Mouse (Mus musculus) MEL (cell line): Measurements from ENCODE around the gene Dync1h1. TPM values are rescaled to one million over a fixed set of nuclear protein-coding genes. Genes with fewer than 3 reads are reported as not detected.
A peak's percentile ranks its signal among the peaks of the same experiment; 100 is the strongest.

Source experiments
- DNase-seq: peaks from one replicate; pipeline ENCODE4 v3.0.0; 2011; ENCODE audit warnings: low read depth, low spot score
- H3K27ac ChIP-seq: 2 replicates; pipeline ENCODE4 v1.5.1; 2012; ENCODE audit warnings: low read depth, mild to moderate bottlenecking, control low read depth, low read length, moderate library complexity; ENCODE audit not compliant: control insufficient read depth
- H3K27me3 ChIP-seq, 2 experiments: fragments of 150-350 bp in 1 of 2; sonication (generic) in 1 of 2; 2 replicates each; pipeline ENCODE4 v1.6.1; 2012; ENCODE audit warnings: low read length in 2 of 2, mild to moderate bottlenecking in 2 of 2, improper control_type of control experiment in 1 of 2, moderate library complexity in 1 of 2; ENCODE audit not compliant: insufficient read depth in 2 of 2, control insufficient read depth in 1 of 2
- H3K36me3 ChIP-seq, 2 experiments: 2 replicates each; pipeline ENCODE4 v1.6.1; 2012 to 2014; ENCODE audit warnings: low read length in 2 of 2, improper control_type of control experiment in 1 of 2, inconsistent platforms in 1 of 2, mild to moderate bottlenecking in 1 of 2; ENCODE audit not compliant: insufficient read depth in 2 of 2, control insufficient read depth in 1 of 2
- H3K4me1 ChIP-seq, 2 experiments: fragments of 150-350 bp in 1 of 2; sonication (generic) in 1 of 2; 2 replicates each; pipeline ENCODE4 v1.6.1; 2012; ENCODE audit warnings: low read length in 2 of 2, improper control_type of control experiment in 1 of 2, mild to moderate bottlenecking in 1 of 2; ENCODE audit not compliant: insufficient read depth in 2 of 2, control insufficient read depth in 1 of 2
- H3K4me3 ChIP-seq, 2 experiments: fragments of 150-350 bp in 1 of 2; sonication (generic) in 1 of 2; 2 replicates each; pipeline ENCODE4 v1.5.1; 2012; ENCODE audit warnings: low read depth in 2 of 2, low read length in 2 of 2, mild to moderate bottlenecking in 2 of 2, moderate library complexity in 2 of 2, control low read depth in 1 of 2, improper control_type of control experiment in 1 of 2; ENCODE audit not compliant: control insufficient read depth in 1 of 2, insufficient read depth in 1 of 2
- H3K79me2 ChIP-seq: 2 replicates; pipeline ENCODE4 v1.6.1; 2012; ENCODE audit warnings: mild to moderate bottlenecking, low read length, moderate library complexity; ENCODE audit not compliant: control insufficient read depth, poor library complexity, insufficient read depth
- H3K9ac ChIP-seq: 2 replicates; pipeline ENCODE4 v1.6.1; 2012; ENCODE audit warnings: low read depth, mild to moderate bottlenecking, control low read depth, low read length, moderate library complexity; ENCODE audit not compliant: control insufficient read depth, poor library complexity, severe bottlenecking
- H3K9me3 ChIP-seq: fragments of 150-350 bp; sonication (generic); replicated peaks from 2 replicates; pipeline ENCODE4 v1.6.1; 2012; ENCODE audit warnings: mild to moderate bottlenecking, low read length, improper control_type of control experiment, moderate library complexity; ENCODE audit not compliant: insufficient read depth
- BHLHE40 ChIP-seq: IDR thresholded peaks from 2 replicates; pipeline ENCODE4 v1.6.1; 2012; ENCODE audit warnings: low read depth, mild to moderate bottlenecking, inconsistent platforms, low read length, improper control_type of control experiment, borderline replicate concordance
- CHD1 ChIP-seq: IDR thresholded peaks from 2 replicates; pipeline ENCODE4 v1.6.1; 2012; ENCODE audit warnings: low read depth, mild to moderate bottlenecking, inconsistent platforms, low read length, improper control_type of control experiment
- CHD2 ChIP-seq: IDR thresholded peaks from 2 replicates; pipeline ENCODE4 v1.6.1; 2011; ENCODE audit warnings: low read length, improper control_type of control experiment
- CTCF ChIP-seq, 3 experiments: IDR thresholded peaks in 2 of 3; conservative IDR thresholded peaks in 1 of 3; 2 replicates each; pipeline ENCODE4 v1.5.1; 2011 to 2012; ENCODE audit warnings: low read length in 3 of 3, low read depth in 2 of 3, mild to moderate bottlenecking in 2 of 3, improper control_type of control experiment in 1 of 3, inconsistent platforms in 1 of 3, mixed read lengths in 1 of 3, moderate library complexity in 1 of 3; ENCODE audit not compliant: control insufficient read depth in 1 of 3, insufficient read depth in 1 of 3, poor library complexity in 1 of 3, severe bottlenecking in 1 of 3
- E2F4 ChIP-seq: IDR thresholded peaks from 2 replicates; pipeline ENCODE4 v1.6.1; 2011; ENCODE audit warnings: low read depth, low read length, improper control_type of control experiment, borderline replicate concordance
- ELF1 ChIP-seq: IDR thresholded peaks from 2 replicates; pipeline ENCODE4 v1.6.1; 2014; ENCODE audit warnings: low read depth, mild to moderate bottlenecking, inconsistent platforms, low read length, improper control_type of control experiment, moderate library complexity
- EP300 ChIP-seq, 2 experiments: IDR thresholded peaks; 2 replicates each; pipeline ENCODE4 v1.6.1; 2011; ENCODE audit warnings: improper control_type of control experiment in 2 of 2, low read length in 2 of 2, low read depth in 1 of 2, mild to moderate bottlenecking in 1 of 2
- ETS1 ChIP-seq: IDR thresholded peaks from 2 replicates; pipeline ENCODE4 v1.6.1; 2012; ENCODE audit warnings: low read depth, mild to moderate bottlenecking, inconsistent platforms, low read length, improper control_type of control experiment, moderate library complexity
- GABPA ChIP-seq: IDR thresholded peaks from 2 replicates; pipeline ENCODE4 v1.6.1; 2012; ENCODE audit warnings: low read depth, mild to moderate bottlenecking, inconsistent platforms, low read length, improper control_type of control experiment, moderate library complexity
- GATA1 ChIP-seq: IDR thresholded peaks from 2 replicates; pipeline ENCODE4 v1.6.1; 2011; ENCODE audit warnings: low read depth, low read length, improper control_type of control experiment
- HCFC1 ChIP-seq: IDR thresholded peaks from 2 replicates; pipeline ENCODE4 v1.6.1; 2012; ENCODE audit warnings: low read depth, mild to moderate bottlenecking, inconsistent platforms, low read length, improper control_type of control experiment, moderate library complexity
- JUND ChIP-seq: IDR thresholded peaks from 2 replicates; pipeline ENCODE4 v1.6.1; 2011; ENCODE audit warnings: low read depth, mild to moderate bottlenecking, improper control_type of control experiment, low read length
- KAT2A ChIP-seq: conservative IDR thresholded peaks from 2 replicates; pipeline ENCODE4 v1.6.1; 2012; ENCODE audit warnings: low read depth, low read length, improper control_type of control experiment, inconsistent platforms
- MAFK ChIP-seq: IDR thresholded peaks from 2 replicates; pipeline ENCODE4 v1.6.1; 2011; ENCODE audit warnings: low read depth, mild to moderate bottlenecking, low read length, improper control_type of control experiment, borderline replicate concordance
- MAZ ChIP-seq: IDR thresholded peaks from 2 replicates; pipeline ENCODE4 v1.6.1; 2012; ENCODE audit warnings: low read depth, mild to moderate bottlenecking, inconsistent platforms, low read length, improper control_type of control experiment
- MEF2A ChIP-seq: IDR thresholded peaks from 2 replicates; pipeline ENCODE4 v1.6.1; 2014; ENCODE audit warnings: low read depth, mild to moderate bottlenecking, inconsistent platforms, low read length, improper control_type of control experiment; ENCODE audit not compliant: poor library complexity, insufficient replicate concordance, severe bottlenecking; ENCODE audit errors: extremely low read depth
- MXI1 ChIP-seq: IDR thresholded peaks from 2 replicates; pipeline ENCODE4 v1.6.1; 2011; ENCODE audit warnings: mild to moderate bottlenecking, low read depth, low read length, improper control_type of control experiment
- MYB ChIP-seq: IDR thresholded peaks from 2 replicates; pipeline ENCODE4 v1.6.1; 2011; ENCODE audit warnings: mild to moderate bottlenecking, low read depth, low read length, improper control_type of control experiment
- MYC ChIP-seq: IDR thresholded peaks from 2 replicates; pipeline ENCODE4 v1.6.1; 2011; ENCODE audit warnings: low read depth, mild to moderate bottlenecking, low read length, improper control_type of control experiment, moderate library complexity
- NELFE ChIP-seq: IDR thresholded peaks from 2 replicates; pipeline ENCODE4 v1.6.1; 2011; ENCODE audit warnings: low read depth, low read length, improper control_type of control experiment
- NRF1 ChIP-seq: IDR thresholded peaks from 2 replicates; pipeline ENCODE4 v1.6.1; 2014; ENCODE audit warnings: low read depth, mild to moderate bottlenecking, inconsistent platforms, low read length, improper control_type of control experiment, moderate library complexity; ENCODE audit not compliant: poor library complexity, insufficient read depth, severe bottlenecking
- POLR2A ChIP-seq, 2 experiments: IDR thresholded peaks; 2 replicates each; pipeline ENCODE4 v1.6.1; 2011 to 2012; ENCODE audit warnings: low read length in 2 of 2, mild to moderate bottlenecking in 2 of 2, control low read depth in 1 of 2, improper control_type of control experiment in 1 of 2, low read depth in 1 of 2, moderate library complexity in 1 of 2; ENCODE audit not compliant: control insufficient read depth in 1 of 2, insufficient read depth in 1 of 2, poor library complexity in 1 of 2
- POLR2AphosphoS2 ChIP-seq: IDR thresholded peaks from 2 replicates; pipeline ENCODE4 v1.6.1; 2011; ENCODE audit warnings: low read length, improper control_type of control experiment
- POLR2AphosphoS5 ChIP-seq: IDR thresholded peaks from 2 replicates; pipeline ENCODE4 v1.6.1; 2012; ENCODE audit warnings: low read depth, borderline replicate concordance, mild to moderate bottlenecking, inconsistent platforms, low read length, moderate library complexity, mixed read lengths
- RAD21 ChIP-seq: IDR thresholded peaks from 2 replicates; pipeline ENCODE4 v1.6.1; 2011; ENCODE audit warnings: mild to moderate bottlenecking, low read depth, low read length, improper control_type of control experiment
- RCOR1 ChIP-seq: IDR thresholded peaks from 2 replicates; pipeline ENCODE4 v1.6.1; 2012; ENCODE audit warnings: low read depth, mild to moderate bottlenecking, inconsistent platforms, low read length, improper control_type of control experiment
- SMC3 ChIP-seq: IDR thresholded peaks from 2 replicates; pipeline ENCODE4 v1.6.1; 2011; ENCODE audit warnings: low read depth, low read length, improper control_type of control experiment
- TAL1 ChIP-seq: IDR thresholded peaks from 2 replicates; pipeline ENCODE4 v1.6.1; 2012; ENCODE audit warnings: mild to moderate bottlenecking, inconsistent platforms, low read length, moderate library complexity, mixed read lengths
- TBP ChIP-seq: IDR thresholded peaks from 2 replicates; pipeline ENCODE4 v1.8.0; 2011; ENCODE audit warnings: low read depth, low read length, improper control_type of control experiment
- TCF12 ChIP-seq: IDR thresholded peaks from 2 replicates; pipeline ENCODE4 v1.6.1; 2014; ENCODE audit warnings: low read depth, mild to moderate bottlenecking, inconsistent platforms, low read length, improper control_type of control experiment, moderate library complexity
- UBTF ChIP-seq: IDR thresholded peaks from 2 replicates; pipeline ENCODE4 v1.6.1; 2012; ENCODE audit warnings: low read depth, mild to moderate bottlenecking, inconsistent platforms, low read length, improper control_type of control experiment, moderate library complexity, borderline replicate concordance; ENCODE audit not compliant: insufficient read depth
- USF1 ChIP-seq: IDR thresholded peaks from 2 replicates; pipeline ENCODE4 v1.6.1; 2014; ENCODE audit warnings: low read depth, mild to moderate bottlenecking, inconsistent platforms, low read length, improper control_type of control experiment, moderate library complexity
- USF2 ChIP-seq, 2 experiments: IDR thresholded peaks; 2 replicates each; pipeline ENCODE4 v1.6.1; 2011 to 2012; ENCODE audit warnings: improper control_type of control experiment in 2 of 2, low read length in 2 of 2, borderline replicate concordance in 1 of 2, inconsistent platforms in 1 of 2, low read depth in 1 of 2, mild to moderate bottlenecking in 1 of 2; ENCODE audit not compliant: insufficient read depth in 1 of 2
- ZC3H11A ChIP-seq: IDR thresholded peaks from 2 replicates; pipeline ENCODE4 v1.6.1; 2012; ENCODE audit warnings: low read depth, mild to moderate bottlenecking, inconsistent platforms, low read length, improper control_type of control experiment
- ZMIZ1 ChIP-seq: IDR thresholded peaks from 2 replicates; pipeline ENCODE4 v1.6.1; 2012; ENCODE audit warnings: low read depth, mild to moderate bottlenecking, inconsistent platforms, low read length, improper control_type of control experiment, moderate library complexity
- ZNF384 ChIP-seq: IDR thresholded peaks from 2 replicates; pipeline ENCODE4 v1.6.1; 2012; ENCODE audit warnings: low read depth, mild to moderate bottlenecking, inconsistent platforms, low read length, improper control_type of control experiment
- polyA plus RNA-seq, 2 experiments: library from polyadenylated mRNA; stranded (reverse) in 1 of 2; unstranded in 1 of 2; fragments of >175 nt in 1 of 2; fragments of >200 nt in 1 of 2; gene quantifications; 2 replicates each; pipeline versions ENCODE4 v1.2.1 to v1.2.4; 2012; ENCODE audit warnings: low replicate concordance in 2 of 2, low read depth in 1 of 2; ENCODE audit not compliant: insufficient read length in 2 of 2, insufficient read depth in 1 of 2, missing spikeins in 1 of 2
- total RNA-seq: library from RNA; depleted of rRNA; stranded (reverse); fragments of 300-350 nt; gene quantifications from 2 replicates; pipeline ENCODE4 v1.2.3, GENCODE M21; 2012

The Dync1h1 gene
- total and polyA plus RNA-seq, 3 experiments, result 98.2 to 230 (median 157) TPM

- Histone ChIP-seq H3K36me3 (peaks cover 0 to 19% of the 10 kb centered on the region in 2 experiments; a peak in 2 of 4 replicates), H3K79me2 (peaks cover 19% of the 10 kb centered on the region), H3K4me1 (peaks cover 0 to 28% of the 10 kb centered on the region in 2 experiments; a peak in 3 of 4 replicates), H3K4me3 (peak overlapping the region; percentile 63 to 85), H3K9me3 (no peaks in the 10 kb centered on the region), H3K27me3 (no peaks in the 10 kb centered on the region), H3K9ac (peak overlapping the region; percentile 85), H3K27ac (peak overlapping the region; percentile 85)
- DNase-seq, result peak; percentile 100
- TF ChIP-seq MAFK, result no peak
- peak; percentile 96 for TF ChIP-seq HCFC1
- TF ChIP-seq CHD2, result peak; percentile 100
- TF ChIP-seq TBP, result peak; percentile 92
- peak; percentile 99 to 100 for TF ChIP-seq USF2 (IDR thresholded peaks at IDR 0.05; ENCODE audit: borderline replicate concordance in 1 of 2, insufficient read depth in 1 of 2, low read depth in 1 of 2, low read length in 2 of 2)
- no peak; the same call in 1 of the 2 replicates for TF ChIP-seq GATA1
- TF ChIP-seq TCF12, result peak; percentile 0; the same call in 1 of the 2 replicates
- peak; percentile 96 for TF ChIP-seq MYC
- no peak for TF ChIP-seq CHD1
- TF ChIP-seq ELF1, result peak; percentile 86
- peak; percentile 34 for TF ChIP-seq TAL1
- no peak; the same call in 1 of the 2 replicates for TF ChIP-seq POLR2AphosphoS5
- peak; percentile 82 to 94 for TF ChIP-seq POLR2A (IDR thresholded peaks at IDR 0.05; ENCODE audit: control insufficient read depth in 1 of 2, insufficient read depth in 1 of 2, low read depth in 1 of 2, low read length in 2 of 2, poor library complexity in 1 of 2)
- TF ChIP-seq USF1, result peak; percentile 94
- no peak for TF ChIP-seq GABPA
- TF ChIP-seq SMC3, result no peak
- peak; percentile 53 for TF ChIP-seq ETS1
- TF ChIP-seq UBTF, result no peak
- peak; percentile 98 for TF ChIP-seq MXI1
- peak; percentile 51; the same call in 1 of the 2 replicates for TF ChIP-seq ZMIZ1
- peak; percentile 67 for TF ChIP-seq NRF1
- TF ChIP-seq RCOR1, result no peak
- no peak for TF ChIP-seq EP300 (IDR thresholded peaks at IDR 0.05; ENCODE audit: low read depth in 1 of 2, low read length in 2 of 2)
- TF ChIP-seq KAT2A, result peak; percentile 93
- TF ChIP-seq E2F4, result no peak
- no peak for TF ChIP-seq MAZ
- TF ChIP-seq JUND, result peak; percentile 91
- no peak for TF ChIP-seq RAD21
- peak; percentile 93 for TF ChIP-seq NELFE
- TF ChIP-seq POLR2AphosphoS2, result peak; percentile 51; the same call in 1 of the 2 replicates
- no peak for TF ChIP-seq MEF2A
- TF ChIP-seq ZNF384, result no peak
- TF ChIP-seq CTCF (IDR thresholded peaks at IDR 0.05 in 2 of 3, conservative IDR thresholded peaks at IDR 0.05 in 1 of 3; ENCODE audit: control insufficient read depth in 1 of 3, insufficient read depth in 1 of 3, low read depth in 2 of 3, low read length in 3 of 3, poor library complexity in 1 of 3, severe bottlenecking in 1 of 3), result no peak
- TF ChIP-seq ZC3H11A, result no peak
- no peak for TF ChIP-seq MYB
- TF ChIP-seq BHLHE40, result peak; percentile 87
Measured at GRCm38 (mm10) chr12:110591260-110591883, 9.9 kb upstream of the Dync1h1 start.
